Mouse (Mus musculus) bone marrow macrophage, adult 2 months (primary cell): ENCODE data around the gene Spock1.

Source experiments
- CTCF ChIP-seq: IDR thresholded peaks from 2 replicates; pipeline ENCODE4 v1.5.1; 2012; ENCODE audit warnings: low read depth, mild to moderate bottlenecking, low read length, moderate library complexity
- POLR2A ChIP-seq: IDR thresholded peaks from 2 replicates; pipeline ENCODE4 v1.6.1; 2012; ENCODE audit warnings: mild to moderate bottlenecking, low read depth, low read length, borderline replicate concordance

DNA sequence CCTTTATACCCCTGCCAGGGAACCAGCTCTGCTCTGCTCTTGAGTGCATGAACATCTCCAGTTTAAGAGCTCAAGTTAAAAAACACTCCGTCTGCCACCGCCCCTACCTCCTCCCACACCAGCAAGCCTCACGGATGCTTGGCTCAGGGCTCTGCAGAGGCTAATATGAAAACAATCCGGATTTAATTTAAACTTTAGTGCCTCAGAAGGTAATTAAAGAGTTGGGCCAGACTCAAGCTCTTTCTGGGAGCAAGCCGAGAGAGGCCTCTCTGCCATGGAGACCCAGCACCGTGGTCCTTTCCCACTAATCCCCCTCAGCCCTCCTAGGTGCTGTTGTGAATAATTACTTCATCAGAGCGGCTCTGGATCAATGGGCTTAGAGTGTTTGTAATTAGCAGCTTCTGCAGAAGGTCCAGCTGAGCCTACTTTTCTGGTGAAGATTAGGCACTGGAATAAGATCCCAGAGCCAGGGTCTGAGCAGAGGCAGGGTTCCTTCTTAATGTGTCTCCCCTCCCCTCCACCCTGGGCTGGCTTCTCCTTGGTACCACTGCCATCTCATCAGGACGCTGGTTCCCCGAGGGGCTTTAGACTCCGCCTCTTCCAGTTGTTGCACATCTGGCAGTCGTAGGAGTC lies 457.8 kb downstream of the Spock1 start:
- TF ChIP-seq CTCF, result no peak
- TF ChIP-seq POLR2A, result no peak
